ENCODE assay signal across 8 mouse cellular contexts in genomic region chr16:33580736-33581241, GRCm38 (mm10).
DNase-seq lines count a peak whose midpoint lies in the region; ATAC-seq and TF ChIP-seq lines count a peak whose summit lies in the region.

No protein-coding gene starts in this region.

- no peak for TF ChIP-seq POLR2A in limb, embryonic 14.5 days (IDR thresholded peaks at IDR 0.05; ENCODE audit: borderline replicate concordance, extremely low read depth, insufficient read depth, insufficient read length)

- H3K9ac ChIP-seq in forebrain, embryonic 12.5 days = no peak overlapping the region
- H3K9ac ChIP-seq in hindbrain, embryonic 11.5 days (ENCODE audit: low read depth, low read length) = no peak overlapping the region
- H3K9ac ChIP-seq in limb, embryonic 14.5 days (ENCODE audit: low read depth, low read length, severe bottlenecking) = 0 out of 2 replicates have a peak overlapping the region, but pooled peaks have one; percentile 12
- 0 out of 2 replicates have a peak overlapping the region, but pooled peaks have one; percentile 14 for H3K9ac ChIP-seq in neural tube, embryonic 12.5 days

- H3K27me3 ChIP-seq in forebrain, embryonic 12.5 days = no peaks in the 10 kb centered on the region
- H3K27me3 ChIP-seq in hindbrain, embryonic 11.5 days (ENCODE audit: control insufficient read depth, insufficient read depth, low read length) = no peaks in the 10 kb centered on the region
- no peaks in the 10 kb centered on the region for H3K27me3 ChIP-seq in limb, embryonic 14.5 days (ENCODE audit: control insufficient read depth, insufficient read depth, low read length)
- H3K27me3 ChIP-seq in neural tube, embryonic 12.5 days (replicated peaks) = no peaks in the 10 kb centered on the region

- H3K4me3 ChIP-seq in left cerebral cortex, adult 2 months = no peak overlapping the region
- H3K4me3 ChIP-seq in forebrain, embryonic 12.5 days (replicated peaks) = no peak overlapping the region
- H3K4me3 ChIP-seq in hindbrain, embryonic 11.5 days (ENCODE audit: low read depth, low read length) = no peak overlapping the region
- H3K4me3 ChIP-seq in limb, embryonic 14.5 days (replicated peaks; ENCODE audit: low read length) = no peak overlapping the region
- H3K4me3 ChIP-seq in neural tube, embryonic 12.5 days = no peak overlapping the region

- H3K4me1 ChIP-seq in forebrain, embryonic 12.5 days = peaks cover 34% of the 10 kb centered on the region
- H3K4me1 ChIP-seq in hindbrain, embryonic 11.5 days (replicated peaks; ENCODE audit: control insufficient read depth, insufficient read depth, low read length) = peaks cover 17% of the 10 kb centered on the region
- H3K4me1 ChIP-seq in limb, embryonic 14.5 days (ENCODE audit: control insufficient read depth, insufficient read depth, low read length) = peaks cover 36% of the 10 kb centered on the region
- H3K4me1 ChIP-seq in neural tube, embryonic 12.5 days = peaks cover 42% of the 10 kb centered on the region

- ATAC-seq in forebrain, embryonic 12.5 days (ENCODE audit: low FRiP score) = no peak
- ATAC-seq in hindbrain, embryonic 11.5 days (ENCODE audit: low FRiP score) = no peak
- ATAC-seq in limb, embryonic 14.5 days (ENCODE audit: low FRiP score, low read depth) = no peak
- no peak for ATAC-seq in neural tube, embryonic 12.5 days (ENCODE audit: low FRiP score, low read depth)

- no peak overlapping the region for H3K4me2 ChIP-seq in forebrain, embryonic 12.5 days
- no peak overlapping the region for H3K4me2 ChIP-seq in hindbrain, embryonic 11.5 days (replicated peaks; ENCODE audit: low read depth, low read length)
- H3K4me2 ChIP-seq in limb, embryonic 14.5 days (replicated peaks; ENCODE audit: low read depth, low read length, severe bottlenecking) = no peak overlapping the region
- no peak overlapping the region for H3K4me2 ChIP-seq in neural tube, embryonic 12.5 days (replicated peaks)

- H3K36me3 ChIP-seq in forebrain, embryonic 12.5 days (replicated peaks) = no peaks in the 10 kb centered on the region
- H3K36me3 ChIP-seq in hindbrain, embryonic 11.5 days (ENCODE audit: control insufficient read depth, insufficient read depth, low read length) = no peaks in the 10 kb centered on the region
- H3K36me3 ChIP-seq in limb, embryonic 14.5 days (ENCODE audit: control insufficient read depth, insufficient read depth, low read length) = no peaks in the 10 kb centered on the region
- no peaks in the 10 kb centered on the region for H3K36me3 ChIP-seq in neural tube, embryonic 12.5 days

- DNase-seq in left cerebral cortex, adult 2 months (ENCODE audit: extremely low spot score in 1 of 2, low spot score in 2 of 2) = no peak
- DNase-seq in left cerebral cortex, adult 8-10 months (ENCODE audit: low spot score in 2 of 2) = no peak
- DNase-seq in hindbrain, embryonic 11.5 days (ENCODE audit: low spot score) = no peak
- no peak for DNase-seq in limb, embryonic 14.5 days (ENCODE audit: low spot score)
- DNase-seq in left cerebral cortex, postnatal 25 days (ENCODE audit: low spot score in 2 of 2) = no peak
- DNase-seq in spleen, adult 18-20 months = no peak

- intact Hi-C loops in left cerebral cortex, adult 2 months (cut with DNase I) = loop anchor here (5.0 kb wide), 1 partner anchor 102 kb away; the partner anchor contains the start of gene Heg1
- intact Hi-C loops in left cerebral cortex, postnatal 25 days (cut with DNase I) = no loop called here

- peak overlapping the region; percentile 41 for H3K27ac ChIP-seq in left cerebral cortex, adult 2 months
- peak overlapping the region; percentile 76 for H3K27ac ChIP-seq in forebrain, embryonic 12.5 days
- H3K27ac ChIP-seq in hindbrain, embryonic 11.5 days (ENCODE audit: low read depth, low read length) = peak overlapping the region; percentile 60; the same call in 1 of the 2 replicates
- peak overlapping the region; percentile 33 for H3K27ac ChIP-seq in limb, embryonic 14.5 days (replicated peaks; ENCODE audit: low read depth, low read length)
- peak overlapping the region; percentile 22; the same call in 1 of the 2 replicates for H3K27ac ChIP-seq in neural tube, embryonic 12.5 days

- H3K9me3 ChIP-seq in forebrain, embryonic 12.5 days = no peaks in the 10 kb centered on the region
- H3K9me3 ChIP-seq in hindbrain, embryonic 11.5 days (ENCODE audit: control insufficient read depth, low read length) = no peaks in the 10 kb centered on the region
- no peaks in the 10 kb centered on the region for H3K9me3 ChIP-seq in limb, embryonic 14.5 days (ENCODE audit: control insufficient read depth, low read length)
- H3K9me3 ChIP-seq in neural tube, embryonic 12.5 days = no peaks in the 10 kb centered on the region

- no peak for TF ChIP-seq CTCF in left cerebral cortex, adult 2 months (IDR thresholded peaks at IDR 0.05)

Comparison
In these comparisons a context has a peak if more than half of its experiments do, and no peak if none do; other contexts are left out.
1. H3K27ac ChIP-seq: peak in every context shown above with its lines; median percentile 76 in forebrain, embryonic 12.5 days; 60 in hindbrain, embryonic 11.5 days; 41 in left cerebral cortex, adult 2 months; 33 in limb, embryonic 14.5 days; 22 in neural tube, embryonic 12.5 days.
2. H3K9ac ChIP-seq: peak in limb, embryonic 14.5 days (single experiment) and neural tube, embryonic 12.5 days (single experiment); none in forebrain, embryonic 12.5 days (single experiment) and hindbrain, embryonic 11.5 days (single experiment).